In the genomic region with DNA sequence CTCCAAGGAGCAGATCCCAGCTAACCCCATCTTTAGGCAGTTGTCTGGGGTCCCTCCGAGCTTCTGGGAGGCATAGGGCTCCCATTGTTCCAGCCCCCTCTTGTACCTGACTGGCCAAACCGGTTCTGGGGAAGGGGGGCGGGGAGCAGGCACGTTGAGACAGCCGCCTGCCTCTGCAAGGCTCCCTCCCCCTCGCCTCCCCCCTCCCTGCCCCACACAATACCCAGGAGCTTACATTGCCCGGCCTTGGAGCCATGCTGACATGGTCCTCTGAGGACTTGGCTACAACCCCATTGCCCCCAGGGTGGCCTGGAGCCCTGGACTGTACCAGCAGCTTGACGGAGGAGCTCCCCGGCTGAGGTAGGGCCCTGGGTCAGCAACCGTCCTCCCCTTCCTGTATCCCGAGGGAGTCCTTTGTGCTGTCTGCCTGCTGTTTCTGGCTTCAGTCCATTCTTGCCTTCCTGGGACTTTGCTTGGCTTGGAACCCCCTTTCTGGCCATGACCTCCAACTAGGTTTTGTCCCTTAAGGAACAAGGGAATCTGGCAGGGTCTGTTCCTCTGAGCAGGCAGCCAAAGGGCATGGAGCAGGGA, we compare ENCODE assay signal across 8 mouse cellular contexts. TPM values are rescaled to one million over a fixed set of nuclear protein-coding genes. Genes with fewer than 3 reads are reported as not detected.
A peak's percentile ranks its signal among the peaks of the same experiment; 100 is the strongest.
DNase-seq lines count a peak whose midpoint lies in the region; ATAC-seq lines count a peak whose summit lies in the region.

No protein-coding gene starts in this region.

- H3K4me1 ChIP-seq in heart, embryonic 11.5 days (ENCODE audit: control insufficient read depth, insufficient read depth, low read length), result peaks cover 39% of the 10 kb centered on the region
- H3K4me1 ChIP-seq in embryonic facial prominence, embryonic 14.5 days (ENCODE audit: control insufficient read depth, insufficient read depth, low read length), result peaks cover 61% of the 10 kb centered on the region
- H3K4me1 ChIP-seq in liver, embryonic 12.5 days, result peaks cover 41% of the 10 kb centered on the region

- WGBS in heart, embryonic 11.5 days (ENCODE audit: insufficient replicate concordance), result 11% methylated on average over 10 of the region's 11 CpGs
- WGBS in embryonic facial prominence, embryonic 14.5 days, result 8% methylated on average over 9 of the region's 11 CpGs
- 10% methylated on average over 11 of the region's 11 CpGs for WGBS in liver, embryonic 12.5 days (ENCODE audit: insufficient replicate concordance)

- no peaks in the 10 kb centered on the region for H3K9me3 ChIP-seq in heart, embryonic 11.5 days (replicated peaks; ENCODE audit: control insufficient read depth, low read length)
- H3K9me3 ChIP-seq in embryonic facial prominence, embryonic 14.5 days (ENCODE audit: control insufficient read depth, low read length), result no peaks in the 10 kb centered on the region
- H3K9me3 ChIP-seq in liver, embryonic 12.5 days (replicated peaks), result no peaks in the 10 kb centered on the region

- H3K36me3 ChIP-seq in heart, embryonic 11.5 days (ENCODE audit: control insufficient read depth, insufficient read depth, low read length), result no peaks in the 10 kb centered on the region
- H3K36me3 ChIP-seq in embryonic facial prominence, embryonic 14.5 days (ENCODE audit: control insufficient read depth, insufficient read depth, low read length), result no peaks in the 10 kb centered on the region
- no peaks in the 10 kb centered on the region for H3K36me3 ChIP-seq in liver, embryonic 12.5 days

- H3K27ac ChIP-seq in heart, embryonic 11.5 days (ENCODE audit: low read depth, low read length), result no peak overlapping the region
- H3K27ac ChIP-seq in embryonic facial prominence, embryonic 14.5 days (replicated peaks; ENCODE audit: low read depth, low read length), result peak overlapping the region; percentile 36
- no peak overlapping the region for H3K27ac ChIP-seq in liver, embryonic 12.5 days

- no peak overlapping the region for H3K4me3 ChIP-seq in heart, embryonic 11.5 days (ENCODE audit: low read depth, low read length)
- H3K4me3 ChIP-seq in embryonic facial prominence, embryonic 14.5 days (ENCODE audit: low read depth, low read length), result peak overlapping the region; percentile 41
- no peak overlapping the region for H3K4me3 ChIP-seq in liver, embryonic 12.5 days

- peak overlapping the region; percentile 24; the same call in 1 of the 2 replicates for H3K4me2 ChIP-seq in heart, embryonic 11.5 days
- H3K4me2 ChIP-seq in embryonic facial prominence, embryonic 14.5 days (ENCODE audit: low read depth, low read length), result peak overlapping the region; percentile 64
- no peak overlapping the region for H3K4me2 ChIP-seq in liver, embryonic 12.5 days

- ATAC-seq in heart, embryonic 11.5 days (replicated peaks; ENCODE audit: insufficient number of reproducible peaks, low FRiP score, low TSS enrichment), result no peak
- ATAC-seq in embryonic facial prominence, embryonic 14.5 days (ENCODE audit: low read depth), result peak; percentile 58
- ATAC-seq in liver, embryonic 12.5 days, result no peak

- H3K9ac ChIP-seq in heart, embryonic 11.5 days (ENCODE audit: low read depth, low read length), result no peak overlapping the region
- H3K9ac ChIP-seq in embryonic facial prominence, embryonic 14.5 days (ENCODE audit: low read depth, low read length), result peak overlapping the region; percentile 47
- no peak overlapping the region for H3K9ac ChIP-seq in liver, embryonic 12.5 days

- peaks cover 94% of the 10 kb centered on the region for H3K27me3 ChIP-seq in heart, embryonic 11.5 days (ENCODE audit: control insufficient read depth, insufficient read depth, low read length)
- peaks cover 45% of the 10 kb centered on the region for H3K27me3 ChIP-seq in embryonic facial prominence, embryonic 14.5 days (replicated peaks; ENCODE audit: control insufficient read depth, insufficient read depth, low read length)
- H3K27me3 ChIP-seq in liver, embryonic 12.5 days (replicated peaks), result peaks cover 99% of the 10 kb centered on the region

- no peak for DNase-seq in heart, postnatal 4 days
- peak; percentile 46 for DNase-seq in MN1 (ENCODE audit: low spot score)
- peak; percentile 80 for DNase-seq in embryonic facial prominence, embryonic 14.5 days (ENCODE audit: low spot score)
- DNase-seq in layer of hippocampus, adult 9-11 months, result peak; percentile 45
- peak; percentile 49 for DNase-seq in testis, postnatal 14 days (ENCODE audit: low spot score)
- no peak for DNase-seq in cerebellum, postnatal 14 days

RNA-seq across cellular contexts. Expression of a gene that starts 3.4 kb away (rescaled TPM):
- 1.2 and 1.3 TPM in 2 replicates for polyA plus RNA-seq in heart, embryonic 11.5 days (2014; fragmentation: Nextera tagmentation; extraction: Ambion mirVana)
- total RNA-seq in heart, postnatal 4 days (2021), result 1 to 10 TPM; 4.6 to 5.1 TPM
- 17.4 and 17.7 TPM in 2 replicates for polyA plus RNA-seq in embryonic facial prominence, embryonic 14.5 days (2014; fragmentation: Nextera tagmentation; extraction: Ambion mirVana)
- 1.9 and 2.4 TPM in 2 replicates for polyA plus RNA-seq in liver, embryonic 12.5 days (2016; fragmentation: Nextera tagmentation; extraction: Ambion mirVana)

RNA-seq across cellular contexts. Expression of a gene that starts 29.0 kb away (rescaled TPM):
- 2.0 and 2.4 TPM in 2 replicates for polyA plus RNA-seq in heart, embryonic 11.5 days (2014; fragmentation: Nextera tagmentation; extraction: Ambion mirVana)
- total RNA-seq in heart, postnatal 4 days (2021), result 1 to 10 TPM in 1 of 2 experiments, under 1 TPM in 1; 0.72 to 1.7 TPM
- 5.1 and 5.2 TPM in 2 replicates for polyA plus RNA-seq in embryonic facial prominence, embryonic 14.5 days (2014; fragmentation: Nextera tagmentation; extraction: Ambion mirVana)
- 3.3 and 3.5 TPM in 2 replicates for polyA plus RNA-seq in liver, embryonic 12.5 days (2016; fragmentation: Nextera tagmentation; extraction: Ambion mirVana)

RNA-seq across cellular contexts. Expression of a gene that starts 58.3 kb away (rescaled TPM):
- 3.1 and 3.6 TPM in 2 replicates for polyA plus RNA-seq in heart, embryonic 11.5 days (2014; fragmentation: Nextera tagmentation; extraction: Ambion mirVana)
- 10 to 100 TPM; 10.1 to 10.9 TPM for total RNA-seq in heart, postnatal 4 days (2021)
- 2.1 and 4.2 TPM in 2 replicates for polyA plus RNA-seq in embryonic facial prominence, embryonic 14.5 days (2014; fragmentation: Nextera tagmentation; extraction: Ambion mirVana)
- 2.1 TPM in 2 replicates for polyA plus RNA-seq in liver, embryonic 12.5 days (2016; fragmentation: Nextera tagmentation; extraction: Ambion mirVana)

Comparison
In these comparisons a context has a peak if more than half of its experiments do, and no peak if none do; other contexts are left out.
1. DNase-seq: peak in MN1 (single experiment), embryonic facial prominence, embryonic 14.5 days (single experiment), layer of hippocampus, adult 9-11 months (single experiment) and testis, postnatal 14 days (single experiment); none in heart, postnatal 4 days (single experiment) and cerebellum, postnatal 14 days (0 of 2).